Mouse (Mus musculus) neutrophil, adult 83 days (primary cell): ENCODE data around the gene Amz2. TPM values are rescaled to one million over a fixed set of nuclear protein-coding genes. Genes with fewer than 3 reads are reported as not detected.

Experiments
- total RNA-seq, 2 experiments: library from RNA; stranded (reverse); gene quantifications; one replicate each; pipeline ENCODE4 v1.2.4; 2023

The Amz2 gene
- total RNA-seq: 10 to 100 TPM; 17.9 to 20.1 TPM

DNA sequence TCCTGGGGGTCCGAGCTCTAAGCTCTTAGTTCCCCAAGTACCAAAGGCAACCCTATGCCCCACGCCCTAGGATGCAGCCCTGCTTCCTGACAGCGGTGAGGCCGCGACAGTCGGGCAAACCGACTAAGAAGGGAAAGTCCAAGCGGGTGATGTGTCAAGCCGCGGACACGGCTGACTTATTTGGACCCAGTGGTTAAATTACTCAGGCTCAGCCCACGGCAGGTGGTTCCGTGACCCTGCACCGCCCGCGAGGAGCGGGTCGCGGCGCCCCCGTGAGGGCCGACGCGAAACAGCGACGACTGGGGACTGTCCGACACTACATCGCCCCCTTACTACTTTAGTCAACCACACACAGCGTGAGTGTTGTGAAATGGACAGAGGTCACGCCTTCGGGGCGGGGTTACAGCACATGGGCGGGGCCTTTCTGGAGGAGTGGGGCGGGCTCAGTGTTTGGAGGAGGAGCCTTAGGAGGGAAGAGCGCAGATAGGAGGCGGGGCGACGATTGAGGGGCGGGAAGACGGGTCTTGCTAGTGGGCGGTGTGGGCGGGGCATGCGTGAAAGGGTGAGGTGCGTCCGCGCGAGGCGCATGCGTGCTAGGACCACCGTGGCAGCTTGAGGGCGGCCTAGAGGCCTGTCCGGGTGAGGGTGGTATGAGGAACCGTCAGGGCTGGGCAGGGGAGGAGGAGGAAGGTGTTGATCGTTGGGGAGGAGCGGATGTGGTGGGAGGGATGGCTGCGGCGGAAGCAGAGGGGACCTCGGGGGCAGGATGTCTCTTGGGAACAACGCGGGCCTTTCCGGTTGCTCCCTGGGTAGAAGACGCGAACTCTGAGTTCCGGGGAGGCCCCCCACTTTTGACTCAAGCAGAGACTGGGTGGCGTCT lies at the start of gene Amz2:
TSS of gene Amz2 (plus strand) at position 555 of the 880 bp plus-strand sequence.

DNA sequence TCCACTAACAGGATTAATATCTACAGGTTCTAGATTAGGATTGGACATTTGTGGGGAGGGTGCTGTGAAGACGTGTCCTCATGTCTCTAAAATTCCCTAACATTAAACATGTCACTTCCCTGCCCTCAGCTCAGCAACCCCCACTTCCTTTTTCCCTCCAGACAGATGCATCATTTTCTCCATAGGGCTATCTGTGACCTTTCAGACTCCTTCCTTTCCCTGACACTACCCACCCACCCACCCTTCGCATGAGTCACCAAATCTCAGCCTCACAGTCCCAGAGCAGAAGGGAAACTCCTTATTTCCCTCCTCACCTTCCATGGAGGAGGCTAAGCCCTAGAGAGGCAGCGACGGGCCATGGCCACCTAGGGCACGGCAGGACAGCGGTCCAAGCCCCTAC lies 12.1 kb upstream of the Amz2 start, which contains the start of gene 9930022D16Rik:
TSS of gene 9930022D16Rik (plus strand) at position 301 of the 400 bp plus-strand sequence.

DNA sequence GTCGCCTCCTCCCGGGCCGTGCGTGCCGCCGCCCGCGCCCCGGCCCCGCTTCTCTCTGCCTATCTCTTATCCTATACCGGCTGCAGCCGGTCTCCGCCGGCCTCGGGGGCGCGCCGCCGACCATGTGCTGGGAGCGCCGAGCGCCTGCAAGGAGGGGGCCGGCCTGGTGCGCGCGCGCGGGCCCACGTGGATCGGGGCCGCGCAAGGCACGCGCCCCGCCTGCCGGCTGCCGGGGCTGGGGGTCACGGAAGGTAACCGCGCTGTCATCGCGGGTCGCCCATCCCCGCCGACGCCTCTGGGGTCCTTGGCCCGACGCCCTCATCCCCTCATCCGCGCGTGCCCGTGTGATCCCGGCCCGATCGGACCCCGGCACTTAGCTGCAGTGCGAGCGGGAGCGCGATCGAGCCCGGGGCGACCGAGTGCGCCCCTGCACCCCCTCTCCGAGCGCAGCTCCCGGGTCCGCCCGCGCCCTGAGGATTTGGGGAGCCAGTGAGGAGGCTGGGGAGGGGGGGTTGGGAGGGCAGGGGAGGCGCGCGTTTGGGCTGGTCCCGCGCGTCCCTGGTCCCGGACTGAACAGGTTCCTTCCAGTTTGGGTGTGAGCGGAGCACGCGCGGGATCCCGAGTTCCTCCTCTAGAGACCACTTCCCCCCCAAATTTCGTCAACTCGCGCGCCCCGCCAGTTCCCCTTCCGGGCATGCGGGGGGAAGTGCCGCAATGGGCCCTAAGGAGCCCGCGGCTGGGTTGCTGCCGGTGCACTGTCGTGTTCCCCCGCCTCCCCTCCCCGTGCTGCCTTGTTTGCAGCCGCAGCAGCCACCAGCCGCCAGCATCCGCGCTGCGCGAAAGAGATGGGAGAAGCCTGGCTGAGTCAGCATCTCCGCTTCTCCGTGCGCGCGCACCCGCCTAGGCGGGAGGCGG lies 47.7 kb downstream of the Amz2 start, which contains the start of the genes Arsg and Slc16a6:
TSS of gene Arsg (plus strand) at position 204 of the 915 bp plus-strand sequence.
TSS of gene Slc16a6 (minus strand) at position 428 of the 915 bp plus-strand sequence.

Other genes starting within 250 kb of the Amz2 start
- gene Rgs9, start 127.8 kb upstream of the Amz2 start, total RNA-seq: 1 to 10 TPM; 4.9 to 5.4 TPM
- gene Gna13, start 63.1 kb upstream of the Amz2 start, total RNA-seq: 10 to 100 TPM; 67.7 to 84.9 TPM
- gene 9930022D16Rik, start 12.0 kb upstream of the Amz2 start, total RNA-seq: not detected
- 10 to 100 TPM; 28.4 to 38.3 TPM for gene Arsg, start 47.4 kb downstream of the Amz2 start, total RNA-seq
- gene Slc16a6, start 47.7 kb downstream of the Amz2 start, total RNA-seq: 10 to 100 TPM; 59.3 to 62.7 TPM
- gene Wipi1, start 186.0 kb downstream of the Amz2 start, total RNA-seq: 10 to 100 TPM; 44.9 to 45.6 TPM
- 100 to 1,000 TPM; 143 to 146 TPM for gene Prkar1a, start 223.5 kb downstream of the Amz2 start, total RNA-seq